Mouse (Mus musculus) heart, postnatal 0 days (tissue): ENCODE data around the gene Cog7.

ENCODE experiments used
- CTCF ChIP-seq: IDR thresholded peaks from 2 replicates; pipeline ENCODE4 v1.5.1; 2016; ENCODE audit warnings: antibody characterized with exemption, control low read depth, low read depth
- EP300 ChIP-seq: IDR thresholded peaks from 2 replicates; pipeline ENCODE4 v1.6.1; 2016; ENCODE audit warnings: antibody characterized with exemption, low read depth

DNA sequence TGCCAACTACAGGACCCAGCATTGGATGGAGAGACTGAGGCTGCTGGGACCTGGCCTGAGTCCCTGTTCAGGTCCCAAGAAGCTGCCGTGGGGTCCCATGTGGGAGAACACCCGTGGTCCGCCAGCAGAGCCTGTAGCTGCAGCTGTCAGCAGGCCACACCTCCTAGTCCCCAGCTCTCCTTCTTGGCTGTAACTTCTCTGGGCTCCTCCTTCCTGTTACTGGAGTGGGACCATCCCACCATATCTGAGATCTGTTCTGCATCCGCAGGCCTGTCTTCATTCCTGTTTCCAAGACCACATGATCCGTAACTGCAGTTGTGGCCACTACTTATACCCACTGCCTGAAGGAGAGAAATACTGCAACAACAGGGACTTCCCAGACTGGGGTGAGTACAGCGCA, 67.6 kb downstream of the Cog7 start:
- TF ChIP-seq CTCF (no peak), EP300 (no peak)
